Mouse (Mus musculus): ENCODE measurements around the gene U2af1l4. TPM values are rescaled to one million over a fixed set of nuclear protein-coding genes. Genes with fewer than 3 reads are reported as not detected.
A peak's percentile ranks its signal among the peaks of the same experiment; 100 is the strongest.

Gene U2af1l4
- polyA plus RNA-seq, 1 experiment: 72.3 TPM

DNA sequence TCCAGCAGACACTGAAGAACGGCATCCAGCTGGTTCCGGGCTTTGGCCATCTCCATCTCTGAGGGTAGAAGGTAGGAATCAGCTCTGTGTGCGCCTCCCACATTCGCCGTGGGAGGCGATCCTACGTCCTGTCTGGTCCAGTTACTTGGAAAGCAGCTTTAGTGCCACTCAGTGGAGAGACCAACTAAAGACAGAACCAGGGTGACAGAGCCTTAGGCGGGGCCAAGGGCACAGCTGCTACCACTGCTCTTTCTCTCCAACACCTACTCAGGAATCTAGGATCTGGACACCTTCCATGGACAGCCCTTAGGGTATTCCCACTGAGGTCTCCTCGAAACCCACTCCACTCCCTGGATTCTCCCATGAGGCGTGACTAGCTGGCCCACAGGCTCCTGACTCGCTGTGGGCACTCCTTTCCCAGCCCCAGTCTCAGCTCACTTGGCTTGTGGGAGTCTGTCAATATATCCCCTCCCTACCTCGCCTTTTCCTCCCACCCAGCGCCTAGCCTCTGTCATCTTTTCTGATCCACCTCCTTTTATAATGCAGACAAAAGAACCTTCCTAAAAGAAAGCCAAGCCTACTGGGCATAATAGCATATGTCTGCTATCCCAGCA, 5.1 kb upstream of the U2af1l4 start:
- Histone ChIP-seq H3K4me2 (ENCODE audit: low read depth) (peak overlapping the region; percentile 77), H3ac (ENCODE audit: control insufficient read depth, insufficient read length) (peak overlapping the region; percentile 74), H3K36me3 (ENCODE audit: control insufficient read depth, insufficient read depth) (peaks cover 8% of the 10 kb centered on the region), H3K79me2 (ENCODE audit: control insufficient read depth, insufficient read depth) (peaks cover 21% of the 10 kb centered on the region), H3K27me3 (ENCODE audit: control insufficient read depth, insufficient read depth, insufficient read length) (no peaks in the 10 kb centered on the region), H3K4me3 (peak overlapping the region; percentile 72)
- TF ChIP-seq REST (IDR thresholded peaks at IDR 0.05; ENCODE audit: insufficient read depth, insufficient read length): no peak
- no peak for TF ChIP-seq TCF12 (IDR thresholded peaks at IDR 0.05; ENCODE audit: insufficient read depth, poor library complexity, severe bottlenecking)
- TF ChIP-seq USF1 (IDR thresholded peaks at IDR 0.05; ENCODE audit: low read depth): no peak
- TF ChIP-seq MAX (IDR thresholded peaks at IDR 0.05; ENCODE audit: low read depth): no peak
- TF ChIP-seq SRF (IDR thresholded peaks at IDR 0.05; ENCODE audit: control insufficient read depth, insufficient read length, low read depth): no peak
- TF ChIP-seq E2F4 (IDR thresholded peaks at IDR 0.05; ENCODE audit: insufficient read depth): no peak
- TF ChIP-seq TCF3 (IDR thresholded peaks at IDR 0.05; ENCODE audit: insufficient read length, low read depth): no peak
- TF ChIP-seq MYOG (IDR thresholded peaks at IDR 0.05; ENCODE audit: control insufficient read depth in 1 of 3, insufficient read depth in 1 of 3, insufficient read length in 2 of 3, low read depth in 2 of 3): peak in 2 of 3 experiments; percentile 27 to 67
- peak in 2 of 3 experiments; percentile 32 to 76 for TF ChIP-seq MYOD1 (IDR thresholded peaks at IDR 0.05; ENCODE audit: control insufficient read depth in 1 of 3, insufficient read length in 2 of 3, low read depth in 2 of 3)
- TF ChIP-seq POLR2A (IDR thresholded peaks at IDR 0.05; ENCODE audit: insufficient read length, low read depth): peak; percentile 14
- no peak for TF ChIP-seq POLR2AphosphoS2 (IDR thresholded peaks at IDR 0.05; ENCODE audit: insufficient read length, low read depth)

DNA sequence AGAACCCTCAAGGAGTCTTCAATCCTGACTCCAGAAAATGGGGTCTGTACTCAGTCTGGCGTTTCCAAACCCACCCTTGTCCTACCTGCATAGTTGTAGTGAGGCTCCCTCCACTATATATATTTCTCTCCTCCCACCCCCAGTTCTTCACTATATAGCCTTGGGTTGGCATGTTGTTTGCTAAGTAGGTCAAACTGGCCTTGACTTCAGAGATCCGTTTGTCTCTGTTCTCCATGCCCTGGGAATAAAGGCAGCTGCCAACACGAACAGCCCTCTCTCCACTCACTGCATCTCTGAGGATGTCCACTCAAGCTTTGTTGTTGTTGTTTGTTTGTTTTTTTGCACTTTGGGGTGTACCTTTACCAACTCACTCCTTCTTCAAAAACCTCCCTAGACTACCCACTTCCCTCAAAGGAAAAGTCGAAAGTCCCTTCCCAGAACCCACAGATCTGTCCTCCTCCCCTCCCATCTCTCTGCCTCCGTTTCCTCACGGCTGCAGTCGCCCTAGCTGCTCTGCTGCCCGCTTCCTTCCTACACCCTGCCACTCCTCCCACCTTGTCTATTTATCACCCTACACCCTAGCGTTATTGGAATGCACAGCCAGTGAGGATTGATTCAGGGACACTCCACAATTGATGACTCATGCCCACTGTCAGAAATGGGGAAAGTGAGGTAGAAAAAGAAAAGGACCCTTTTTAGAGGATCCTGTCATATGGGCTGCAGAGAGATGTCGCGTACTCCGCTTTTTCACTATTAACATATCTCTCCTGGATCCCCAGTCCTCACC, 4.3 kb upstream of the U2af1l4 start:
- Histone ChIP-seq H3K4me3 (peak overlapping the region; percentile 72), H3K36me3 (ENCODE audit: control insufficient read depth, insufficient read depth) (peaks cover 8% of the 10 kb centered on the region), H3ac (ENCODE audit: control insufficient read depth, insufficient read length) (peak overlapping the region; percentile 74), H3K27me3 (ENCODE audit: control insufficient read depth, insufficient read depth, insufficient read length) (no peaks in the 10 kb centered on the region), H3K79me2 (ENCODE audit: control insufficient read depth, insufficient read depth) (peaks cover 21% of the 10 kb centered on the region), H3K4me2 (ENCODE audit: low read depth) (peak overlapping the region; percentile 77)
- TF ChIP-seq REST (IDR thresholded peaks at IDR 0.05; ENCODE audit: insufficient read depth, insufficient read length) (no peak), POLR2A (IDR thresholded peaks at IDR 0.05; ENCODE audit: insufficient read length, low read depth) (peak; percentile 24)

GRCm38 (mm10) chr7:30559443-30559954, 3.6 kb upstream of the U2af1l4 start, which contains the start of gene Lin37:
Gene Lin37, minus strand, starts transcription at chr7:30559838.
- H3K36me3 ChIP-seq (ENCODE audit: control insufficient read depth, insufficient read depth): peaks cover 8% of the 10 kb centered on the region
- H3K4me2 ChIP-seq (ENCODE audit: low read depth): peak within 1 kb of the TSS; percentile 81
- H3K79me2 ChIP-seq (ENCODE audit: control insufficient read depth, insufficient read depth): peaks cover 21% of the 10 kb centered on the region
- TF ChIP-seq POLR2A (IDR thresholded peaks at IDR 0.05; ENCODE audit: insufficient read length, low read depth): peak; percentile 80
- TF ChIP-seq SRF (IDR thresholded peaks at IDR 0.05; ENCODE audit: control insufficient read depth, insufficient read length, low read depth): no peak
- TF ChIP-seq POLR2AphosphoS2 (IDR thresholded peaks at IDR 0.05; ENCODE audit: insufficient read length, low read depth): peak; percentile 63
- H3ac ChIP-seq (ENCODE audit: control insufficient read depth, insufficient read length): peak within 1 kb of the TSS; percentile 74
- H3K4me3 ChIP-seq: peak within 1 kb of the TSS; percentile 72
- H3K27me3 ChIP-seq (ENCODE audit: control insufficient read depth, insufficient read depth, insufficient read length): no peaks in the 10 kb centered on the region

- TF ChIP-seq E2F4 (IDR thresholded peaks at IDR 0.05; ENCODE audit: insufficient read depth) (no peak), TCF3 (IDR thresholded peaks at IDR 0.05; ENCODE audit: insufficient read length, low read depth) (no peak), TCF12 (IDR thresholded peaks at IDR 0.05; ENCODE audit: insufficient read depth, poor library complexity, severe bottlenecking) (no peak), CEBPB (IDR thresholded peaks at IDR 0.05; ENCODE audit: insufficient read depth, poor library complexity, severe bottlenecking) (no peak), REST (IDR thresholded peaks at IDR 0.05; ENCODE audit: insufficient read depth, insufficient read length) (no peak), POLR2A (IDR thresholded peaks at IDR 0.05; ENCODE audit: insufficient read length, low read depth) (no peak), SRF (IDR thresholded peaks at IDR 0.05; ENCODE audit: control insufficient read depth, insufficient read length, low read depth) (no peak), USF1 (IDR thresholded peaks at IDR 0.05; ENCODE audit: low read depth) (no peak), MAX (IDR thresholded peaks at IDR 0.05; ENCODE audit: low read depth) (no peak), MYOG (IDR thresholded peaks at IDR 0.05; ENCODE audit: control insufficient read depth in 1 of 3, insufficient read depth in 1 of 3, insufficient read length in 2 of 3, low read depth in 2 of 3) (no peak), MYOD1 (IDR thresholded peaks at IDR 0.05; ENCODE audit: control insufficient read depth in 1 of 3, insufficient read length in 2 of 3, low read depth in 2 of 3) (no peak), POLR2AphosphoS2 (IDR thresholded peaks at IDR 0.05; ENCODE audit: insufficient read length, low read depth) (no peak)
- Histone ChIP-seq H3K36me3 (ENCODE audit: control insufficient read depth, insufficient read depth) (peaks cover 5% of the 10 kb centered on the region), H3K4me3 (no peak overlapping the region), H3K27me3 (ENCODE audit: control insufficient read depth, insufficient read depth, insufficient read length) (no peaks in the 10 kb centered on the region), H3K4me2 (ENCODE audit: low read depth) (peak overlapping the region; percentile 81), H3ac (ENCODE audit: control insufficient read depth, insufficient read length) (no peak overlapping the region), H3K79me2 (ENCODE audit: control insufficient read depth, insufficient read depth) (peaks cover 21% of the 10 kb centered on the region)
Measured at GRCm38 (mm10) chr7:30560296-30560695, 2.8 kb upstream of the U2af1l4 start.

Measured in myocyte (in vitro differentiated cells).